Mouse (Mus musculus) bone marrow, adult 2 months (tissue): ENCODE data around the gene Nav2. TPM values are rescaled to one million over a fixed set of nuclear protein-coding genes. Genes with fewer than 3 reads are reported as not detected.

ENCODE experiments used
- H3K27ac ChIP-seq: fragments of 200-500 bp; 2 replicates; pipeline ENCODE4 v1.5.1; 2012; ENCODE audit warnings: low read depth, mild to moderate bottlenecking, control low read depth, inconsistent platforms, low read length; ENCODE audit not compliant: control insufficient read depth, poor library complexity, insufficient read depth
- H3K4me1 ChIP-seq: fragments of 200-500 bp; 2 replicates; pipeline ENCODE4 v1.6.1; 2011; ENCODE audit warnings: low read length; ENCODE audit not compliant: control insufficient read depth, insufficient read depth
- H3K4me3 ChIP-seq: fragments of 200-500 bp; replicated peaks from 2 replicates; pipeline ENCODE3; 2011; ENCODE audit warnings: mild to moderate bottlenecking, low read depth, low read length, control low read depth; ENCODE audit not compliant: control insufficient read depth
- CTCF ChIP-seq: fragments of 200-500 bp; IDR thresholded peaks from 2 replicates; pipeline ENCODE4 v1.5.1; 2011; ENCODE audit warnings: low read length, control low read depth; ENCODE audit not compliant: control insufficient read depth, insufficient read depth
- POLR2A ChIP-seq: fragments of 200-500 bp; IDR thresholded peaks from 2 replicates; pipeline ENCODE4 v1.6.1; 2011; ENCODE audit warnings: low read depth, mild to moderate bottlenecking, control low read depth, low read length, borderline replicate concordance; ENCODE audit not compliant: control insufficient read depth
- WGBS: fragments of 180-500 bp; shearing (Covaris S2); methylation state at CpG from one replicate; pipeline ENCODE4 v1.1.7; 2018; 5-methylcytosine and 5-hydroxymethylcytosine counted together
- polyA plus RNA-seq: library from polyadenylated mRNA; stranded (reverse); fragments of >200 nt; gene quantifications from 2 replicates; pipeline ENCODE4 v1.2.4, GENCODE M21; 2011; ENCODE audit warnings: low replicate concordance; ENCODE audit not compliant: missing spikeins, insufficient read depth, insufficient read length

Gene Nav2
- polyA plus RNA-seq, 1 experiment: 8.5 TPM

GRCm38 (mm10) chr7:48894763-48895162 lies 13.8 kb upstream of the Nav2 start:
- H3K4me1 ChIP-seq: peaks cover 10% of the 10 kb centered on the region; the same call in 1 of the 2 replicates
- no peak overlapping the region for H3K27ac ChIP-seq
- no peak for TF ChIP-seq CTCF
- WGBS: 62% methylated on average over 6 of the region's 6 CpGs
- no peak overlapping the region for H3K4me3 ChIP-seq

GRCm38 (mm10) chr7:48895475-48895874 lies 13.0 kb upstream of the Nav2 start:
- Histone ChIP-seq H3K4me3 (no peak overlapping the region), H3K27ac (no peak overlapping the region), H3K4me1 (peaks cover 12% of the 10 kb centered on the region; the same call in 1 of the 2 replicates)
- TF ChIP-seq CTCF (no peak), POLR2A (no peak)
- WGBS: 78% methylated on average over 4 of the region's 4 CpGs

DNA sequence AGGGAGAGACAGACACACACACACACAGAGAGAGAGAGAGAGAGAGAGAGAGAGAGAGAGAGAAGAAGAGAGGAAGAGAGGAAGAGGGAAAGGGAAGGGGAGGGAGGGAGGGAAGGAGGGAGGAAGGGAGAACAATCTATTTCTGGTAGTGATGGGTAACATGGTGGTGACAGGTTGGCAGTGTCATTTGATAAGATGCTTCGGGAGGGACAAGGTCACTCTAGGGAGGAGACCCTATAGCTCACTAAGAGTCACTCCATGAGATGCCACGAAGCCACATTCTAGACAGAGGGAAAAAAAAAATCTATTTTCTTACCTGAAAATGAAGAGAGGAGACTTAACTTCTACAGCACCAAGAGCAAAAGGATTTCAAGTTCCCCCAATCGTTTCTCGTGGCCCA lies 12.5 kb upstream of the Nav2 start:
- 71% methylated on average over 4 of the region's 4 CpGs for WGBS
- Histone ChIP-seq H3K4me3 (no peak overlapping the region), H3K27ac (no peak overlapping the region), H3K4me1 (peaks cover 12% of the 10 kb centered on the region; the same call in 1 of the 2 replicates)
- TF ChIP-seq CTCF: no peak
- no peak for TF ChIP-seq POLR2A

DNA sequence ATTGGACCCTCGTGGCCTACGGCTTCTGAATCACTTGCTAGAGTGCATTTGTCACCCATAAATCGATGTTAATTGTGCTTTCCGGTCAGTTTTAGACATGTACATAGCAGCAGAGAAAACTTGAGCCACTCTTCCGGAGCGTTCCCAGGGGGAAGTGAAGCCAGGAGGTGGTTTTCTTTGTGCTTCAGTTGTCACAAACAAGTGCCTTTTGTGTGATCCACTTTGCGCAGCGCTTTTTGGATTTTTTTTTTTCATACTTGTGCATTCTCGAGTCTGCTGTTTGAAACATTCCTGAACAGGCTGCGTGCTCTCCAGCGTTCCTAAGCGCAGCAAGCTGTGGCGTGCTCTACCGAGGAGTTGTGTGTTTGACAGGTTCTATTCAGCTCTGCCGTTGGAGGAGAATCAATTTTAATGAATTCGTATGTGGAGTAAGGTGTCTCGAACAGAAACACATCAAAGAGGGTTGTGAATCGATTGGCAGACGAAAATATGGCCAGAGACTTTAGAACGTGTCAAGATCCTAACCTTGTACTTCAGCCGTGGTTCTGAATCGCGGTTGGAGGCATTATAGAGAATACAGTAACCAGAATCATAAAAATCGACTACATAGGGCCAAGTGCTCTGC lies 10.9 kb upstream of the Nav2 start:
- TF ChIP-seq POLR2A (no peak), CTCF (no peak)
- WGBS: 72% methylated on average over 24 of the region's 24 CpGs
- Histone ChIP-seq H3K4me1 (peaks cover 12% of the 10 kb centered on the region; the same call in 1 of the 2 replicates), H3K4me3 (no peak overlapping the region), H3K27ac (no peak overlapping the region)

DNA sequence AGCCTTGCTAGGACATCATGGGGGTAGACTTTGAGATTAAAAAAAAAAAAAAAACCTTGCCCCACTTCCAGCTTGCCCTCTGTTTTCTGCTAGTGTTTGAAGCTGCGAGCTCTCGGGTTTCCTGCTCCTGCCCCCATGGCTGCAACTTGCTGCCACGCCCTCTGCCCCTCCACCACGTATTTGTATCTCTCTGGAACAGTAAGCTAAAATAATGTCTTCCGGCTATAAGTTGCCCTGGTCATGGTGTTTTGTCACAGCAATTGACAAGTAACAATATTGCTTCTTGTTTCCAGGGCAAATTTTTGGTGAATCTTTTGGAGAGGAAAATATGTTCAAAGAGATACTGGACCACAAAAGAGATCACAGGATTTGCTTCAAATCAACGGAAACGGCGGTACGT lies 10.1 kb upstream of the Nav2 start:
- Histone ChIP-seq H3K4me1 (peaks cover 11% of the 10 kb centered on the region; the same call in 1 of the 2 replicates), H3K4me3 (no peak overlapping the region), H3K27ac (no peak overlapping the region)
- WGBS: 25% methylated on average over 9 of the region's 9 CpGs
- no peak for TF ChIP-seq CTCF
- TF ChIP-seq POLR2A: no peak

DNA sequence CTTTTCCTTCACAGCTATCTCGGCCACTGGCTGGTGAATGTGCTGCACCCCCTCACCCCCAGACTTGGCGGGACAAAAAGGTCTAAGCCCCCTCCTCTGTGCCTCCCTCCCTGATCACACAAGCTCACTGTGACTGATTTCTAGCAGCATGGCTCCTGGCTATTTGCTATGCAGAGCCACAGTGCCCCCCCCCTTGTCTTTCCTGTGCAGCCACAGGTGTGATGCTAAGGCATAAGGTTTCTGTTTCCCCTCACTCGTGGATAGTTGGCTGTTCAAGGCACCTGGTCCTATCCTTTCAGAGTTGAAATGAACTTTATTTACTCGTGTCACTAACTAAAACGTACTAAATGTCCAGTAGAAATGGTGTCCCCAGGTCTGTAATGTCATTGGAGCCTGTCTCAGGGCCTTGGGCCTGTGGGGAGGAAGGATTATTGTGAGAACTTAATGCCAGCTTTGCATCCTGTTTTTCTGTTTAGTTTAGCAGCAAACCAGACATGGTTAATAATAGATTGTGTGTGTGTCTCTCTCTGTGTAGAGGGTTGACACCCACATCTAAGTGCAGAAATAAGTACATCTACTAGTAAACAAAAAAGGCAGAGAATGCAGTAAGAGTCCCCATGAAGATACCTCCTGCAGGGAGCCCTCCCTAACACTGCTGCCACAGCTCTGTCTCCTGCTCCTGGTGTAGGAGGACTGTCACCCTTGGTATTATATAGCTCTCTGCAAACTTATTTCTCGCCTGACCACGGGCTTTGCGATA lies 7.9 kb upstream of the Nav2 start:
- H3K27ac ChIP-seq: no peak overlapping the region
- peaks cover 10% of the 10 kb centered on the region; the same call in 1 of the 2 replicates for H3K4me1 ChIP-seq
- WGBS: 43% methylated on average over 8 of the region's 8 CpGs
- H3K4me3 ChIP-seq: no peak overlapping the region
- no peak for TF ChIP-seq CTCF
- no peak for TF ChIP-seq POLR2A

- Histone ChIP-seq H3K27ac (no peak overlapping the region), H3K4me1 (peaks cover 7% of the 10 kb centered on the region; the same call in 1 of the 2 replicates), H3K4me3 (no peak overlapping the region)
- WGBS: 47% methylated on average over 2 of the region's 2 CpGs
- TF ChIP-seq POLR2A (no peak), CTCF (no peak)
These were observed 6.1 kb upstream of the Nav2 start for GRCm38 (mm10) chr7:48902454-48902853.

DNA sequence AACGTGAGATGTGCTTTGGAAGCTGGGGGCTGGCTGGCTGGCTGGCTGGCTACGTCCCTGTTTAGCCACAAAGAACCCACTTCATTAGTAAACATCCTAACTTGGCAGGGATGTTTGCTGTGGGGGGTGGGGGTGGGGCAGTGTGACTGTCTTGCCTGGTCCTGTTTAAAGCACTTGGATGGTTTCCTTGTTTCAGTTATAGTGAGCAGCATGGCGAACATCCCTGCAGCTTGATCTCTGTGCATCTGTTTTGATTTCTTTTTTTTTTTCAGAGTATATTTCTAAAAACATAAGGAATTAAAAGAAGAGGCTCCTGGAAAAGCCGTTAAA lies 791 bp downstream of the Nav2 start:
- Histone ChIP-seq H3K4me1 (peaks cover 6% of the 10 kb centered on the region; the same call in 1 of the 2 replicates), H3K27ac (peak overlapping the region; percentile 82), H3K4me3 (peak overlapping the region; percentile 18)
- WGBS: 18% methylated on average over 4 of the region's 4 CpGs
- no peak for TF ChIP-seq POLR2A
- TF ChIP-seq CTCF: no peak

GRCm38 (mm10) chr7:48910282-48910681 lies 1.8 kb downstream of the Nav2 start:
- Histone ChIP-seq H3K4me3 (no peak overlapping the region), H3K4me1 (peaks cover 6% of the 10 kb centered on the region; the same call in 1 of the 2 replicates), H3K27ac (no peak overlapping the region)
- 81% methylated on average over 6 of the region's 6 CpGs for WGBS
- TF ChIP-seq POLR2A (no peak), CTCF (no peak)
